Mouse (Mus musculus) liver, embryonic 14.5 days (tissue): Measurements from ENCODE around the gene Zdhhc6.

Experiments
- CTCF ChIP-seq: IDR thresholded peaks from 2 replicates; pipeline ENCODE4 v1.5.1; 2016; ENCODE audit warnings: antibody characterized with exemption, low read depth, control low read depth
- EP300 ChIP-seq: IDR thresholded peaks from 2 replicates; pipeline ENCODE4 v1.6.1; 2016; ENCODE audit warnings: antibody characterized with exemption, low read depth

DNA sequence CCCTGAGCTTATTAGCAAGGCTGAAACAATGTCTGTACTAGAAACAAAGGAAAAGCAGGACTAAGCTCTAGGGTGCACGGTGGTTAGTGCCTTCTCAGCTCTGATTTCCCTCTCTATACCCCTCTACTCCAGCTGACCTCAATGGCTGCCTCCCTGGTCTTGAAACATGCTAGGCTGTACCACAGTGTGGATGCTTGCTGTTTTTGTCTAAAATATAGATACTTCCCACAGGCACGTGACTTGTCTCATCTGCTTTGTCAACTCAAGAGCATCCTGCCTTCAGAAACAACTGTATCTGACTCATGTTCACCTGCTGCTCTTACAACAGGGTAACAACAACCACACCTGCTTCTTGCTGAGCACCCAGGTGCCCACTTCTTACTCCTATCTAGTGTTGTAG lies 18.3 kb downstream of the Zdhhc6 start:
- TF ChIP-seq CTCF (no peak), EP300 (no peak)
